Mouse (Mus musculus) large intestine, adult 2 months (tissue): ENCODE data around the gene Cdhr5. TPM values are rescaled to one million over a fixed set of nuclear protein-coding genes. Genes with fewer than 3 reads are reported as not detected.

Source experiments
- DNase-seq: peaks from one replicate; pipeline ENCODE4 v3.0.0-alpha.2; 2012; ENCODE audit warnings: low read depth, low spot score
- WGBS: fragments of 180-500 bp; shearing (Covaris S2); methylation state at CpG from one replicate; pipeline ENCODE4 v1.1.7; 2018; 5-methylcytosine and 5-hydroxymethylcytosine counted together
- polyA plus RNA-seq: library from polyadenylated mRNA; depleted of rRNA; stranded (reverse); fragments of >200 nt; gene quantifications from 2 replicates; pipeline ENCODE4 v1.2.3, GENCODE M21; 2012; rRNA removed

Gene Cdhr5
- polyA plus RNA-seq, 1 experiment: 677 TPM

DNA sequence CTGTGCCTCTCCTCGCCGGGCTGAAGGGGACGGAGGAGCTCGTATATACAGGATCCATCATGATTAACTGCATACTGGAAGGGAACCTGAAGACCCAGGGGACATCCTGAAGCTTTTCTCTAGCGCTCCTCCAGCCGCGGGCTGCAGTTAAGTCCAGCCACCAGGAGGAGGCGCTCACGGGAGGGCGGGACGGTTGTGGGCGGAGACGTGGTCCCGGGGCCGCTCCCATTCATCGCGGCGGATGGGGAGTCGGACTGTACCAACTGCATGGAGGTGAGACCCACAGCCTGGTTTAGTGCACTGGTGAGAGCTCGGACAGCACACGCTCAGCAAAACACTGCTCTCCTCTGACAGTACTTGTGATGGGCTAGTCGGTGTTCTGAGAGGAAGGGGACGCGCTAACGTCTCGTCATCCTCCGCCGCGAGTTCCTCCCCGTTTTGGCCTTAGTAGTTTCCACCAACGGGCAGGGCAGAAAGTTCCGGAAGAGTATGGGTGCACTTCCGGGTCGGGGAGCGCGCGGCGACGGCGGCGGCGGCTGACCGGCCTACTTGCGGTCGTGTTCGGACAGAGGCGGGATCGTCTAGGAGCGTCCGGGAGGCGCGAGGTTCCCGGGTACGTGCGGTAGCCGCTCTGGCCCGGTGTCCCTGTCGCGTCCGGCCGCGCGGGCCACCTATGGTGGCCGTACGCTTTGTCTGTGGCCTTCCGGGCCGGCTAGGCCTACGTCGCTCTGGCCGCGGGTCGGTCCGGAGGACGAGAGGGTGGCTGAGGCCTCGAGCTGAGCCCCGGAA, 48.1 kb downstream of the Cdhr5 start, which contains the start of gene Phrf1:
Gene Phrf1, plus strand, starts transcription at position 506 of the 789 bp plus-strand sequence.
- WGBS: under 1% methylated on average over 76 of the region's 76 CpGs
- peak; percentile 66 for DNase-seq

DNA sequence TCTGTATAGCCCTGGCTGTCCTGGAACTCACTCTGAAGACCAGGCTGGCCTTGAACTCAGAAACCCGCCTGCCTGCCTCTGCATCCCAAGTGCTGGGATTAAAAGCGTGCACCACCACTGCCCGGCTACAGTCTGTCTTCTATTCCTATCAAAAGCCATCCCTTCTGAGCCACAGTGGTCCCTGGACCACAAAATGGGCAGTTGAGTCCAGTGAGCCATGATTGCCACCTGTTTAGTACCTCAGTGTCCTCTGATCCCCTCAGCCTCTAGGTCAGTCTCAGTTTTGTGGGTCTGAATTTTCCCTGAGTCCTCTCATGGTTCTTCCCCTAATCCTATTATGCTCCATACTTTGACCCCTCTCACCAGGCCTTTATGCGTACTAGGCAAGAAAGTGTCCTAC, 48.8 kb downstream of the Cdhr5 start:
- DNase-seq: no peak

DNA sequence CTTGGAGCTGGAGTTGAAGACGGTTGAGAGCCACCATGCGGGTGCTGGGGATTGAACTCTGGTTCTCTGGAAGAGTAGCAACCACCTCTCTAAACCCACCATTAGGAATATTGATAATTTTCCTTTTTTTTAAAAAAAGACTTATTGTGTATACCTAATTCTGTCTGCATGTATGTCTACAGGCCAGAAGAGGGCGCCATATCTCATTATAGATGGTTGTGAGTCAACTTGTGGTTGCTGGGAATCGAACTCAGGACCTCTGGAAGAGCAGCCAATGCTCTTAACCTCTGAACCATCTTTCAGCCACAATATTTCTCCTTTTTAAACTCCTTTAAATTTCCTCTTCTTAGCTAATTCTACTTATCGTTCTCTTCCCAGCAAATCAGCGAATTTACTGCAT, 50.1 kb downstream of the Cdhr5 start:
- DNase-seq: no peak
- 89% methylated on average over 6 of the region's 6 CpGs for WGBS

More for the DNA sequence above, 48.8 kb downstream of the Cdhr5 start:
- 82% methylated on average over 4 of the region's 4 CpGs for whole genome bisulfite sequencing

DNA sequence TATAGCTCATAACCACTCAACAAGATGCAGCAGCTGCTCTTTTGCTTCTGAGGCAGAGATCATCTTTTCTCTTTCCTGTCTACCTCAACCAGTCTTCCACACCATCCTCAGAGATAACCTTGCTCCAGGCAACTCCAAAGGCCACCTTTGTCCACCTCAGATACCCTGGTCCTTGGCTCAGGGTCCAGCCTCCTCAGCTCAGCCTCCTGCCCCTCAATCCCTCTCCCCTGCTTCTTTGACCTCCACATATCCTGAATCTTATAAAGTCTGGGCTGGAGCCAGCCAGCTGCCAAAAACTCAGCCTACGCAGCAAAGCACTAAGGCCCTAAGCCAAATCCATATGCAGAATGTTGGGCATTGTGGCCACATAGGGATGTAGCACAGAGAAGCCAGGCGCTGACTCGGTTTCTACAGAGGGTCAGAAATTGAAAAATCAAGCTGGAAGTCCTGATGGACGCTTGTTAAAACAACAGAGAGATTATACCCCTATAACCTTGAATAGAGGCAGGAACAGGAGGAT, 53.8 kb downstream of the Cdhr5 start:
- WGBS: 91% methylated on average over 4 of the region's 4 CpGs
- DNase-seq: no peak

DNA sequence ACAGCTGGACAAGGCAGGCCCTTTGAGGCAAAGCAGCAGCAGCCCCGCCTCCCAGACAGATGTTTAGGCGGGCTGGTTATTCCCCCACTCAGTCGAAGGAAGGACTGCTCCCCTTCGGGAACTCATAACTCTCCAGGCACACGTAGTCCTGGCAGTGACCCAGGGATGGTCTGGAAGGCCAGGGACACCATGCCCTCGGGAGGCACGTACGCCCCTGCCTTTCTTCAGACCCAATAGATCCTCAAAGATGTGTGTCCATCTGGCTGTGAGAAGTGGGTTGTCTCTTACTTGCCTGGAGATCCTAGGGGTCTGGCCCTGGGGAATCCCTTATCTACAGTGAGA, 54.5 kb downstream of the Cdhr5 start:
- DNase-seq: no peak
- 4% methylated on average over 8 of the region's 8 CpGs for WGBS

DNA sequence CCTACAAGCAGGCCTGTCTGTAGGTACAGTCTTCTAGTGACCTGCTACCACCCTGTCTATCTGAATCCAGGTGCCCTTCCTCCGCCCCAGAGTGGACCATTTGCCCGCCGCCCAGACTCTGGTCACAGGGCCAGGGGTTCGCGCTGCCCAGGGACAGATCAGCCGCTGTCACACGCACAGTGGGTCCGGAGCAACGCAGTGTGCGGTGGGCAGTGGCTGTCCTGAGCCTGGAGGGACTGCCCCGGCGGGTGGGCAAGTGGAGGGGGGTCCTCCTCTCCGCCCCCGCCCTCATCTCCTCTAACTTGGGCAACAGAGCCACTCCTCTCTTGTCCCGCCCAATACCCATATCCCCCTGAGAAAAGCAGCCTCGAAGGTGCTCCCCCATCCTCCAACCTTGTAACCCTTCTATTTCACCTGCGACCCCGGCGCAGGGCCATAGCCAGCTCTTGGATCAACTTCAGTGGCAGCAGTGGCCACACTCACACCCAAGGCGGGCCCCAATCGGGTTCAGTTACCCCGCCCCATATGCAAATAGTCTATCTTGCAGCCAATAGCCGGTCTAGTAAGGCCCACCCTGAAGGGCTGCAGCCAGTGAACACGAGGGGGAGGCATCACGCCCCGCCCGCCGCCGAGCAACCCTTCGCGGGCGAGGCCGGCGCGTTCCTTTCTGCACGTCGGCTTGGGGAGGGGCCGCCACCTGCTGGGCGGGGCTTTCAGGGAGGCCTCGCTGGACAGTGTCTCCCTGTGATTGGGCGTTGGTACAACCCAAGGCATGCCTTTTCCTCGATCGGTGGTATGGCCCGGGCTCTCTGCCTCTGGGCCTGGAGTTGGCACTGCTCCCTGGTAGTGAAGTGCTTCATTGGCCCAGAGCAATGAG, 55.1 kb downstream of the Cdhr5 start:
- 10% methylated on average over 44 of the region's 44 CpGs for WGBS
- DNase-seq: peak; percentile 95

DNA sequence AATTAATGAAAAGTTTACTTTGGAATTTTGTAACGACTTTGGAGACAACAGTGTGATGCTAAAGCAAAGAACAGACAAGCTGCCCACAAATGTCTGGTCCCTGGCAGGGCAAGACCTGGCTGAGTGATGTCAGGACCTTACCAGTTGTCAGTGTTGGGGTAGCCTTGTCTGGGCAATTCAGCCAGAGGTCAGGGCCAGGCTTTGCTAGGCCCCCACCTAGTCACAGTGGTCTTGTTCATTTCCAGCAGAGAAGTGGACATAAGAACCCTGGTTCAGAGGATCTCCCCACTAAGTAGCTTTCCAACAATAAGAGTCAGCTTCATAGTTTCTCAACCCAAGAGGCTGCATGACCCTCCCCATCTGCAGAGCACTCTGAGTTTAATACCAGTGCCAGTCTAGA, 56.2 kb downstream of the Cdhr5 start:
- no peak for DNase-seq
- WGBS: 45% methylated on average over 1 of the region's 1 CpGs

DNA sequence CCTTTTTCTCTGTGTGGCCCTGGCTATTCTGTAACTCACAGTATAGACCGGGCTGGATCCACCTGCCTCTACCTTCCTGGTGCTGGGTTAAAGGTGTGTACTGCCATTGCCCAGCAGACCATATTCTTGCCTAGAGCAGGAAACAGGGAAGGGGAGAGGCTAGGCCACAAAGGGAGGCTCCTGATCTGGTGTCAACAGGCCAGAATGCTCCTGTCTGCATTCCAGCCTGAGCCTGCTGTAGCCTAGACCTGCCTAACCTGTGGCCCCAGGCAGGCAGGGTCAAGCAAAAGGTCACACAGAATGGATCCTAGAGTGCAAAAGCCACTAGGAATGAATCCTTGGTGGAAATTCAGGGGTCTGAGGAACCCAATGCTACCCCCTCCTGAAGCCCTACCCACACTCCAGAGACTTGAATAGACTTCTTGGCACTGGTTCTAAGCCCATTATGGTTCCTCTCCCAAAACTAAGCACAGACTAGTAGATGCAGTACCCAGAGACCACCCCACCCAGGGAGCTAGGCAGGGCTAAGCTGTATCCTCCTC, 57.0 kb downstream of the Cdhr5 start:
- DNase-seq: no peak
- 47% methylated on average over 1 of the region's 1 CpGs for WGBS

Other genes with a start within 250 kb of the Cdhr5 start
- gene Gm17387, start 247.7 kb downstream of the Cdhr5 start, polyA plus RNA-seq: not detected in 2 replicates
- gene B4galnt4, start 215.7 kb downstream of the Cdhr5 start, polyA plus RNA-seq: 15.8 and 22.3 TPM in 2 replicates
- gene Pkp3, start 198.6 kb downstream of the Cdhr5 start, polyA plus RNA-seq: 101 and 143 TPM in 2 replicates
- 41.3 and 41.8 TPM in 2 replicates for gene Sigirr, start 176.2 kb downstream of the Cdhr5 start, polyA plus RNA-seq
- gene Ano9, start 159.0 kb downstream of the Cdhr5 start, polyA plus RNA-seq: 143 and 205 TPM in 2 replicates
- gene Ptdss2, start 154.4 kb downstream of the Cdhr5 start, polyA plus RNA-seq: 23.6 and 28.1 TPM in 2 replicates
- gene Rnh1, start 103.9 kb downstream of the Cdhr5 start, polyA plus RNA-seq: 146 and 149 TPM in 2 replicates
- 82.1 and 91.7 TPM in 2 replicates for gene Hras, start 82.8 kb downstream of the Cdhr5 start, polyA plus RNA-seq
- gene Lrrc56, start 82.6 kb downstream of the Cdhr5 start, polyA plus RNA-seq: 5.4 and 7.2 TPM in 2 replicates
- gene Lmntd2, start 62.7 kb downstream of the Cdhr5 start, polyA plus RNA-seq: 7.2 and 9.4 TPM in 2 replicates
- 143 and 153 TPM in 2 replicates for gene Rassf7, start 60.9 kb downstream of the Cdhr5 start, polyA plus RNA-seq
- gene Phrf1, start 48.0 kb downstream of the Cdhr5 start, polyA plus RNA-seq: 23.1 and 24.7 TPM in 2 replicates
- 159 and 210 TPM in 2 replicates for gene Irf7, start 10.3 kb downstream of the Cdhr5 start, polyA plus RNA-seq
- 226 and 321 TPM in 2 replicates for gene Sct, start 2.3 kb upstream of the Cdhr5 start, polyA plus RNA-seq
- 0.08 and 0.21 TPM in 2 replicates for gene Drd4, start 15.2 kb upstream of the Cdhr5 start, polyA plus RNA-seq
- 17.5 and 19.9 TPM in 2 replicates for gene Deaf1, start 50.9 kb upstream of the Cdhr5 start, polyA plus RNA-seq
- gene Tmem80, start 51.0 kb upstream of the Cdhr5 start, polyA plus RNA-seq: 33.3 and 37.2 TPM in 2 replicates
- 314 and 414 TPM in 2 replicates for gene Eps8l2, start 62.1 kb upstream of the Cdhr5 start, polyA plus RNA-seq
- 554 and 560 TPM in 2 replicates for gene Taldo1, start 115.4 kb upstream of the Cdhr5 start, polyA plus RNA-seq
- 54.0 and 56.7 TPM in 2 replicates for gene Gatd1, start 137.3 kb upstream of the Cdhr5 start, polyA plus RNA-seq
- gene Cend1, start 152.7 kb upstream of the Cdhr5 start, polyA plus RNA-seq: 2.0 and 2.9 TPM in 2 replicates
- 214 and 297 TPM in 2 replicates for gene Slc25a22, start 161.1 kb upstream of the Cdhr5 start, polyA plus RNA-seq
- gene Pidd1, start 167.2 kb upstream of the Cdhr5 start, polyA plus RNA-seq: 13.0 and 17.0 TPM in 2 replicates
- gene Rplp2, start 170.6 kb upstream of the Cdhr5 start, polyA plus RNA-seq: 642 and 693 TPM in 2 replicates
- gene Pnpla2, start 178.4 kb upstream of the Cdhr5 start, polyA plus RNA-seq: 185 and 198 TPM in 2 replicates
- 38.6 and 41.4 TPM in 2 replicates for gene Cracr2b, start 184.3 kb upstream of the Cdhr5 start, polyA plus RNA-seq
- gene Cd151, start 190.6 kb upstream of the Cdhr5 start, polyA plus RNA-seq: 255 and 294 TPM in 2 replicates
- 40.0 and 43.9 TPM in 2 replicates for gene Polr2l, start 198.3 kb upstream of the Cdhr5 start, polyA plus RNA-seq
- 19.5 and 21.6 TPM in 2 replicates for gene Tspan4, start 198.5 kb upstream of the Cdhr5 start, polyA plus RNA-seq